Mouse (Mus musculus) B cell, adult 2 months (primary cell): Measurements from ENCODE around the gene Golph3l.

ENCODE experiments used
- DNase-seq, 2 experiments: peaks; one replicate each; pipeline ENCODE4 v3.0.0; 2022

The Golph3l gene

DNA sequence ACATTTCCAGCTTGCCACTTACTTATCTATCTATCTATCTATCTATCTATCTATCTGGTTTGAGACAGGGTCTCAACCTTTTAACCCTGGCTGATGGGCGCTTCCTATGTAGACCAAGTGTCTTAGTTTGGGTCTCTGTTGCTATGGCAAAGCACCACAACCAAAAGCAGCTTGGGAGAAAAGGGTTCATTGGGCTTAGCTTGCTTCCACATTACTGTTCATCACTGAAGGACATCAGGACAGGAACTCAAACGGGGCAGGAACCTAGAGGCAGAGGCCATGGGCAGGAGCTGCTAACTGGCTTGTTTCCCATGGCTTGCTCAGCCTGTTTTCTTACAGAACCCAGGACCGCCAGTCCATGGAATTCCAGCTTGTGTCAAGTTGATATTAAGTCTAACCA, 68.4 kb downstream of the Golph3l start:
- no peak for DNase-seq

DNA sequence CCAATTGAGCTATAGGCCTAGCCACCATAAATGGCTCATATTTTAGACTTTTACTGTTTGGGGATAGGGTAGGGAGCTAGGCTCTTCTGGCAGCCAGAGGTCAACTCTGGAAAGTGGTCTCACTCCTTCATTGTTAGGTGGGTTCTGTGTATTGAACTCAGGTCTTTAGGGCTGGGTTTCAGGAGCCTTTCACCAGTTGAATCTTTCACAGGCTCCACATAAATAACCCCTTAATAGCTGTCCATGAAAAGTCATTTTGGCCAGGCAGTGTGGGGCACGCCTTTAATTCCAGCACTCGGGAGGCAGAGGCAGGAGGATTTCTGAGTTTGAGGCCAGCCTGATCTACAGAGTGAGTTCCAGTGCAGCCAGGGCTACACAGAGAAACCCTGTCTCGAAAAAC, 69.0 kb downstream of the Golph3l start:
- no peak for DNase-seq

DNA sequence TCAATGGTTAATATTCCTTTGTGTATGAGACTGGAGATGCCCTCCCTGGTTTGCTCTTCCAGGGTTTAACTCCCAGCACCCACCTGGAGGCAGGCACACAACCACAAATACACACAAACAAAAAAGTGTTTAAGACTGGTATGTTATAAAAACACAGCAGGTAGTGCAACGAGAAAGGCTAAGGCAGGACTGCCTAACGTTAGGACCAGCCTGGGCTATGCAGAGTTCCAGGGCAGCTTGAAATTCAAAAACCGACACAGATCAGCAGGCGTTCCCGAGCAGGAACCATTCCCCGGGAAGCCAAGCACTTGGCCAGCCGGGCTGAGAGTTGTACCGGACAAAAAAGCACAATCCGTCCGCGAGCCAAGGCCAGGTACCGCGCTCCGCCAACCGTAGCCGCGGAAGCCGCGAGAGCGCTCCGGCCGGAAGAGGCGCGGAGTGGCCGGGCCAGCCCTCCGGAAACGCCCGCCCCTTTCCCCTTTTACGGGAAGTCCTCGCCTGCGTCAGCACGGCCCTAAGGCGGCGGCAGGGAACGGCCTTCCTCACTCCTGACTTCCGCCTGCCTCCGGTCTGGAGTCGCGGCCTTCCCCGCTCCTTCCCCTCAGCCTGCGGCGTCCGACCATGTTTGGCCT, 69.6 kb downstream of the Golph3l start, which contains the start of gene Mcl1:
TSS of gene Mcl1 (plus strand) at position 553 of the 632 bp plus-strand sequence.
- DNase-seq = peak; percentile 94 to 95

DNA sequence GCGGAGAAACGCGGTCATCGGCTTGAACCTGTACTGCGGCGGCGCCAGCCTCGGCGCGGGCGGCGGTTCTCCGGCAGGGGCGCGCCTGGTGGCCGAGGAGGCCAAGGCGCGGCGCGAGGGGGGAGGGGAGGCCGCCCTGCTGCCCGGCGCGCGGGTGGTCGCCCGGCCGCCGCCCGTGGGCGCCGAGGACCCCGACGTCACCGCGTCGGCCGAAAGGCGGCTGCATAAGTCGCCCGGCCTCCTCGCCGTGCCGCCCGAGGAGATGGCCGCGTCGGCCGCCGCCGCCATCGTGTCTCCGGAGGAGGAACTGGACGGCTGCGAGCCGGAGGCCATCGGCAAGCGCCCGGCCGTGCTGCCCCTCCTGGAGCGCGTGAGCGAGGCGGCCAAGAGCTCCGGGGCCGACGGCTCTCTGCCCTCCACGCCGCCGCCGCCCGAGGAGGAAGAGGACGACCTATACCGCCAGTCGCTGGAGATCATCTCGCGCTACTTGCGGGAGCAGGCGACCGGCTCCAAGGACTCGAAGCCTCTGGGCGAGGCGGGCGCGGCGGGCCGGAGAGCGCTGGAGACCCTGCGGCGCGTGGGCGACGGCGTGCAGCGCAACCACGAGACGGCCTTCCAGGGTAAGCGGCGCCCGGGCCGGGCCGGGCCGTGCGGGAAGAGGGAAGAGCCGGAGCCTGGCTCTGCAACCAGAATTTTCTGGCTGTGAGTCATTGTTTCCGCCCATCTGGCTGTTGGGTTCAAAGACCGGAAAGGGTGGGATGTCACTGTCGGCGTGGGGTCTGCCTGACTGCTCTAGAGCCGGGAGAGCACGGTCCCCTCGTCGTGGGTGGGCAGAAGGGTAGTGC, 70.4 kb downstream of the Golph3l start:
- DNase-seq = peak; percentile 74 to 76

DNA sequence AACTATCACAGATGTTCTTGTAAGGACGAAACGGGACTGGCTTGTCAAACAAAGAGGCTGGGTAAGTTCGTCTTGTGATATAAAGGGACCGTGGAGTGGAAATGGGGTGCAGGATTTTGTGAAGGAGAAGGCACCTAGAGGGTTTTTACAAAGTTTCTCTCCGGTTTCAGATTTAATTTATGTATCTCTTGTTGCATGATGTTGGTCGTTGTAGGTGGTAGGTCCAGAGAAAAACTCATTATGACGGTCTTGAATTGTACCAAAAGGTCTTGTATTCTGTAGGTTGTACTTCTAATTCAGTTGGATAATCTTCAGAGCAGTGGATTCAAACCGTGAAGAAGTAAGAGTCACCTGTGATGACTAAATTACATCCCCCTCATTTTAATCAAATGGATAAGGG, 71.2 kb downstream of the Golph3l start:
- no peak for DNase-seq

DNA sequence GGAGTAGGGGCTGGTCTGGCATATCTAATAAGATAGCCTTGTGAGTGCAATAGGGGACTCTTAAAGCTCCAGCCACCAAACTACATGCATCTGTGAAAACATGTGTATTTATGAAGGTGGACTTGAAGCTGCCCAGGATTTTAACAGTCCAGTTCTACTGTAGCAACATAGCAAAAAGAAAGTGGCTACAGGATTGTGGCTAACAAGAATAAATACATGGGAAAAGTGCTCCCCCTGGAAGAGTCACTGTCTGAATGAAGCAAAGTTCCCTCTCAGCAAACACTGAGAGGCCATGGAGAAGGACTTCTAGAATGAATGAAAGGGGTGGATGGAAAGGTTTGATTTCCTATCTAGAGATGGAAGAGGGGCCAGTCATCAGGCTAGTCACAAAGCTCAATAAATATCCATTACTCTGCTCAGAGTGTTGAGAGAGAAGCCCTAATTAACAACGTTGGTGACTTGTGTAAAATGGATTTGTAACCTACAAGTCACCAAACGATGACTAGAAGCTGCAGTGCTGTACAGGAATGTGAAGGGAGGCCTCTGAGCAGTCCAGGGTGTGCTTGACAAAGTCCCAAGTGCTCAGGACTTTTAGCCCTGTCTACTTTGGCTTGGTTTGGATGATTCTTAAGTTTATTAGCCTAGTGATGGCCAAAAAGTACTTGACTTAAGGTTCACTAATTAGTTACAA, 72.2 kb downstream of the Golph3l start:
- DNase-seq = peak in 1 of 2 experiments; percentile 11

DNA sequence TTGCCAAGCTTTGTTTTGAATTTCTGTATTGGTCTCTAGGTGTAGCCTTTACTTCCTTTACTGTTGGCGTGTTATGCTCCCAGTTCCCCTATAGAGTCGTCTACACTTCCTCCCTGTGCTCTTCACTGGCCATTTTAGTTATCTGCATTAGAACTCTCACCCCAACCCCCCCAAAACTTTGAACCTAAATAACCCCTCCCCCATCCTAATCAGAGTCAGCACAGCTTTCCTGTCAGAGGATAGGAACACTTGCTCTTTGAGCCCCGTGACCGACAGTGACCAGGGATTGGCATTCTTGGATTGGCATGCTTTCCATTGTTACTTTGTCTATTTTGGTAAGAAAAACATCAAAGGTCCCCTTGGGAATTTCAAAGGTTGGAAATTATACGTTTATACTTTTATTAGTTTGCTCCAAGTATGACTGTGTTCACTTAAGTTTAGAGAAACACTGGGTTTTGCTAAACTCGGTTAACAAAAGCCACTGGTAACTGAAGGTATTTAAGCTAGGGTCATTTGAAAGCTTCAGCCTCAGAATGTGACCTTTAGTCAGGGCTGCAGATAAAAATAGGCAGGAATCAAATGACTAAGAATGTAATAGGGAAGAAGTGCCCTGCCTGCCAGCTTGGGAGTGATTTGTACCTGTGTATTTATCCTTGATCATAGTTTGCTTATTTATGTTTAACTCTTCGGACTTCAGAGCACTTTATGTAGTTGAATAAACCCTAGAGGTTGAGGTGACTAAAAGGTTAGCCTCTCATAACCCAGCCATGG, 73.4 kb downstream of the Golph3l start:
- DNase-seq = no peak

DNA sequence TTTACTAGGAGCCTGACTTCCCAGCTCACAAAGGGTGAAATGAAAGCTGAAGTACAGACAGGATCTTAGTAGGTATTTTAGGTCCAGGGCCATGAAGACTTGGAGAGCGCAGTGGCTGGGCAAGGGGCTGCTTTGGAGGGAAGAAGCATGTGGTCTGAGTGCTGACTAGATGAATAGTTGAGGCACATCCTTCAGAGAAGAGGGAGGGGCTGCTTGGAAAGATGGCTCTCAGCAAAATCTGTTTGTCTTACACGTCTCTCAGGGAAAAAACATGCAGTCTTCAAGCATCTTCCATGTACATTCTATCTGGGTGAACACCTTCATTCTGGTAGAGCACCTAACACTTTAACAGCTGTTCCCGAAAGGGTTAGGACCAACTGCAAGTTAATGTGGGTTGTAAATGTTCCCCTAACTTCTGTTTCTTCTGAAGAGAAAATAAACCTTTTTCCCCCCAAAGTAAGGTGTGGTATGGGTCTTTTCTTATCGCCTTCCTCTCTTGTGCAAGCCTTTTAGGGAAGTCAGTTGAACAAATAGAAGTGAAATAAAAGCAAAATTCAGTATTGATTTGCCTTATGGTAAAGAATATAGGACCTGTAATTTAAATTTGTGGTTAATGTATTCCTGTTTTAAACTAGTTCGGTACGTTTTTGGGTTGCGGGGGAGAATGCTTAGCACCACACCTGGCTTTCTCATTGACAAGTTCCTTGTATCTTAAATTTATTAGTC, 74.2 kb downstream of the Golph3l start:
- DNase-seq = no peak

DNA sequence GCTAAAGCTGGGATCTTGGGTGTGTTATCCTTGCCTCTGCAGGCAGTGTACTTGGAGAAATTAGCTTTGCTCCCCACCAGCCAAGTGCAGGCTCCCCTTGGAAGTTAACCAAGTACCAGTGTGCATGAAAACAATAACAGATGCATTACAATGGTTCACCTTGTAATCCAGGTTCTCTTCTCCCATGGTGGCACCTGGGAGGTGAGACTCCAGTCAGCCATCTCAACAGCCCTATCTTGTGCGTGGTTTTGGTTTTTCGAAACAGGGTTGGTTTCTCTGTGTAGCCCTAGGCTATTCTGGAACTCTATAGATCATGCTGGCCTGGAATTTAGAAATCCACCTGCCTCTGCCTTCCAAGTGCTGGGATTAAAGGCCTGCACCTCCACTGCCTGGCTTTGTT, 74.8 kb downstream of the Golph3l start:
- DNase-seq = no peak

DNA sequence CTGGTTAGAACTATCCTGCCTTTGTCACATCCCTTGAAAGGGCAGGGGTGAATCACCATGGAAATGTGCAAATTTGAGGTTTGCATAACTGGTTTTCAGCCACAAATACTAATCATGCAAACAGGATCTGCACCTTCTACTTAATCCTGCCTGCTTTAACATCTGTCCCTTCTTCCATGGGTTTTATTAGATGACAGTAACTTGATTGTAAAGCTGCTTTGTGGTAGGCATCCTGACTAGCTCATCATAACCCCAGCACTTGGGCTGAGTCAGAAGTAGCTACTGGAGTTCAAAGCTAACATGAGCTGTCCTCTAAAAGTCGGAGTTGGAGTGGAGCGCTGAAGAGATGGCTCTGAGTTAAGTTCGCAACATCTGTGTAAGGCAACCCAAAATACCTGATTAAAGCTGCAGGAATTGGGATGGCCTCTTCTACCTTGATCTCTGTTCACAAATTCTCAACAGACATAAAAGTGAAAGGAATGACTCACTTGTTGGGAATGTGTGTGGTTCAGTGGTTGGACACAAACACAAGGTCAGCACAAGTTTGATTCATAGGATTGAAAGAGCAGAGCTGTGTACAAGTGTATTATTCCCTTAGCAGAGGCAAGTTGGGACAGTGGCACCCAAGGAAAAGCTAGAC, 75.4 kb downstream of the Golph3l start:
- DNase-seq = no peak

DNA sequence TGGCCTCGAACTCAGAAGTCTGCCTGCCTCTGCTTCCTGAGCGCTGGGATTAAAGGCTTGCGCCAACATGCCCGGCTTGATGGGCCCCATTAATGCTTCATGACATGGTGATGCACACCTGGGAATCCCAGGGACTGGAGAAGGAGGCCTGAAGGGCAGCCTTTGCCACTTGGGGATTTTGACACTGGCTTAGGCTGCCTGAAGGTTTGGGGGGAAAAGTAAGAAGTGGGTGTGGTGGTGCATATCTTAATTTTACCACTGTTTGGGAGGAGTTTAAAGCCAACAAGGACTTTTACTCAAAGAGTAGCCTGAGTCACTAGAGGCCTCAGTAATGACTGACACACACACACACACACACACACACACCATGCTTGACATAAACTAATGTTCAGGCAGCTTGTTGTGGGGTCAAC, 76.2 kb downstream of the Golph3l start:
- DNase-seq = no peak

DNA sequence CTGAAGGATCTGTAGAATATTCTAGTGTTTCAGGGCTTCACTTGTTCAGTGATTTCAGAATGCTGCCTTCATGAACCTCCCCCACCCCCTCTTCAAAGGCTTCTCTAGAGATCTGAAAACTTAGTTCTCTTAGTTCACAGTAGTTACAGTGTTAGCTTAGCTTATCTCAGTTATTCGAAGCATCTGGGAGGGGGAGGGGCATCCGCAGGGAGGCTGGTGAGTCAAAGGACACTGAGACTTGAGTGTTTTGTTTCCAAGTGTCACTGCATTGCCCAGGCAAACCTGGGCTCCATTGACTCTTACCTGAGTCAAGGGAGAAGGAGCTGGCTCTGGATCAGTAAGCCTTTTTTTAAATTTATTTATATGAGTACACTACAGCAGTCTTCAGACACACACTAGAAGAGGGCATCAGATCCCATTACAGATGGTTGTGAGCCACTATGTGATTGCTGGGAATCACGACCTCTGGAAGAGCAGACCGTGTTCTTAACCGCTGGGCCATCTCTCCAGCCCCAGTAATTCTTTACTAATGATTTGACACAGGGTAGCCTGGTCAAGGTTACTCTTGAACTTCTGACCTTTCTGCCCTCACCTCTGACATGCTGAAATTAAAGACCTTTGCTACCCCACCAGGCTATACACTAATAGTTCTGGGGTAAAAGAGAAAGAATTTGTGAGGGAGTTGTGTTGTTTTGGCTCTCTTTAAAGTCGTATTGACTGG, 77.5 kb downstream of the Golph3l start:
- DNase-seq = no peak

DNA sequence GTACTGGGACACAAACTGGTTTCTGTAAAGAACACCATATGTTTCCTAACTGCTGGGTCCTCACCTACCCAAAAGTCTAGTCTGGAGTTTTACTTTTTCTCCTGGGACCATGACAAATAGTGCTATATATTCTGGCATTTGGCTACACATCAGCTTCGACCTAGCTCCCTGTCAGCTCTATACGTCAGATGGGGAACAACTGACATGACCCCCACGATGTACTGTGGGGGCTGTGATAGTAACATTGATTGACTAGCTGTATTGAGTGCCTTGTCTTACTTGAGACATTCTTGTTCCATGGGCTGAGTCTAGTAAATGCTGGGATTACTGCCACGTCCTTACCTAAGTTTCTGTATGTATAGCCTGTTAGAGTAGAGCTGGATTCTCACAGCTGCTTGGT, 78.8 kb downstream of the Golph3l start:
- no peak for DNase-seq

DNA sequence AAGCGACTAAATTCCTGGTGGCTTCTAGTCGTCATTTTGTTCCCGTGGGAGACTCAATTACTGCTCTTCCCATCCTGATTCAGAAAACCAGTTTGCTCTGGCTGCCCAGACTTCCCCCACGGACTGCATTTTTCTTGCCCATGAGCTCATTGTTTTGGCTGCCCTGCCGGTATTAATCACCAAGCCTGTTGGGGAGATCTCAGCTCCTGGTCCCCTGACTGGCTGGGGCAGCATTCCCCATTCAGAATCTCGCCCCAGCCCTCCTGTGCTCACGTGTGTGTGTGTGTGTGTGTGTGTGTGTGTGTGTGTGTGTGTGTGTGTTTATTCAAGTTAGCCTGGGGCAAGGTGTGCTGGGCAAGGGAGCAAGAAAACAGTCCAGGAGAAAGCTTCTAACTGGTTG, 79.3 kb downstream of the Golph3l start:
- DNase-seq = no peak
